Mouse (Mus musculus): ENCODE results near the gene Vamp9. TPM values are rescaled to one million over a fixed set of nuclear protein-coding genes. Genes with fewer than 3 reads are reported as not detected.

Vamp9 gene
- polyA plus RNA-seq, 1 experiment: not detected

GRCm38 (mm10) chr5:100000500-100000899 lies 94.4 kb downstream of the Vamp9 start:
- WGBS: 96% methylated on average over 8 of the region's 8 CpGs
- Histone ChIP-seq H3K27me3 (ENCODE audit: control insufficient read depth, insufficient read depth, low read length) (no peaks in the 10 kb centered on the region), H3K27ac (ENCODE audit: control insufficient read depth, insufficient read depth, low read length) (no peak overlapping the region), H3K4me3 (ENCODE audit: control insufficient read depth, insufficient read depth, low read length) (no peak overlapping the region), H3K4me1 (replicated peaks; ENCODE audit: control insufficient read depth, insufficient read depth, low read length) (no peaks in the 10 kb centered on the region), H3K36me3 (ENCODE audit: control insufficient read depth, insufficient read depth, low read length) (no peaks in the 10 kb centered on the region)
- TF ChIP-seq POLR2A (IDR thresholded peaks at IDR 0.05; ENCODE audit: control insufficient read depth, extremely low read depth, insufficient read depth, low read length, poor library complexity) (no peak), CTCF (IDR thresholded peaks at IDR 0.05; ENCODE audit: borderline replicate concordance, control insufficient read depth, extremely low read depth, insufficient read depth, low read length, poor library complexity) (no peak)
- no peak for DNase-seq

Other genes starting within 250 kb of the Vamp9 start
- 4.5 and 5.5 TPM in 2 replicates for gene Rasgef1b, start 177.2 kb upstream of the Vamp9 start, polyA plus RNA-seq (2012; rRNA removed)
- gene Hnrnpd, start 72.7 kb downstream of the Vamp9 start, polyA plus RNA-seq (2012; rRNA removed): 62.6 and 93.5 TPM in 2 replicates
- gene 4930524J08Rik, start 72.8 kb downstream of the Vamp9 start, polyA plus RNA-seq (2012; rRNA removed): 3.9 and 5.6 TPM in 2 replicates
- gene Hnrnpdl, start 133.4 kb downstream of the Vamp9 start, polyA plus RNA-seq (2012; rRNA removed): 142 and 148 TPM in 2 replicates
- gene Enoph1, start 133.7 kb downstream of the Vamp9 start, polyA plus RNA-seq (2012; rRNA removed): 34.2 and 46.3 TPM in 2 replicates

All from thymus, adult 2 months (tissue).